Mouse (Mus musculus): ENCODE measurements around the gene Rhog.
A peak's percentile ranks its signal among the peaks of the same experiment; 100 is the strongest.

Gene Rhog

DNA sequence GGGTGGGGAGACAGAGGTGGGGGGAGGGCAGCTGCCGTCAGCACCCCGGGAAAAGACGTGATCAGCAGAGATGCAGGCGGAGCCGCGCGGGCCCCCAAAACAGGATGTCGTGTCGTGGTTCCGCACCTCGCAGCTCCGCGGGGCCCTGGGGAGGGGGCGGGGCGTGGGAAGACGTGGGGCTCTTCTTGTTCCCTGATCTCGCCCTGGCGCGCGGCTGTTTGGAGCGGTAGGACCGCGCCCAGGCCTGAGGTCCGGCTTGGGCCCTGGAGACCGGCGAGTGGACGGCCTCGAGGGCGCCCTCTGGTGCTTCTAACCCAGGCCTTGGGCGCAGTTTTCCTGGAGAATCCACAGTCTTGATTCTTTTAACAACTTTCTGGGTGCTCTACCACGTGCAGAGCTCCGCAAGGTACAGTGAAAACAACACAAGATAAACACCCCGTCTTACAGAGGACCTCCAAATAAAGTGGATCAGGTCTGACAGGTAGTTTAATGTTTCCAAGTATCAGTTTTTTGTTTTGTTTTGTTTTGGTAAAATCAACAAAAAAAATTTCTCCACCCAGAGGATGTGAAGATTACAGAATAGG lies 5.1 kb downstream of the Rhog start:
- DNase-seq (ENCODE audit: low read depth, low spot score) = peak; percentile 87

DNA sequence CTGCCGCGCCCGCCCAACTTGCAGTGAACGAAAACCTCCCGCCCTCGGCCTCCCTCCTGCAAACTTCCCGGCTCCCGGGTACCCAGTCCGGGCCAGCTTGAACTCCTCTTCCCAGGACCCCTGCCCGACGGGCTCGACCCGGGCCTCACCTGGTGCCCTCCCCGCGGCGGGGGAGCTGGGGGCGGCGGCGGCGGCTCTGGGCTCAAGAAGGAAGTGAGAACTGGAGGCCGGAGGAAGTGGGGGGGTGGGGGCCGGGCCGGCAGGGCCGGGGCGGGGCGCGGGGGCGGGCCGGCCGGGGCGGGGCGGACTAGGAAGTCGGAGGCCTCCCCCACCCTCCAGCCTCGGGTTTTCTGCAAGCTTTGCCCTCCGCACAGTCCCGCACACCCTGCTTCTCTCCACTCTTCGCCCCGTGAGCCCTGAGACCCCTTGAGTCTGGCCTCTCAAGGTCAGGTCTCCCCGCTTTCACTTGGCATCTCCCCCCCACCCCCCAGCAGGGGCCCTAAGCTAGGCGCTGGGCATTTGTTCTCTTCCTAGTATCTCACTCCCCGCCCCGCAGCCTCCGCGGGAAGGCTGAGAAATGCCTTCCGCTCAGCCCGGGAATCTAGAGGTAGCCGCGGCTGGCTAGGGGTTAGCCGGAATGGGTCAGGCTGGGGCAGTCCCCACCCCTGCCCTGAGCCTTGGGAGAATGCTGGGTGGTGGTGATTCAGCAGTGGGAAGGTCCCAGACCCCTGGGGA lies 5.8 kb downstream of the Rhog start:
- peak; percentile 62 for DNase-seq (ENCODE audit: low read depth, low spot score)

DNA sequence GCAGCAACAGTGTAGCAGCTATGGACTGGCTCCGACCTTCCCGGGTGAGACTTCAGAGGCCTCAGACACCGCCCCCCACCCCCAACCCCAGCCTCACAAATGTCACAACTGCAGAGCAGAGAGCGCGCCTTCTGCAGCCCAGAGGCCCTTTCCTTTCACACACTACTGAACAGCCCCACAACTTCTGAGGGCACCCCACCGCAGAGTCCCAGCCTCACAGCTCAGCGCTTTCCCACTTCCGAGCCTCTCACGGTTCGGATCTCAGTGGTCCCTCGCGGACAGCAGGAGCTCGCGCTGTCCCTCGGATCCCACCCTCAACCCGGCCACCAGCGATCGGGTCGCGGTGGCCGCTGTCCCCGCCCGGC lies 6.3 kb downstream of the Rhog start:
- no peak for DNase-seq (ENCODE audit: low read depth, low spot score)

DNA sequence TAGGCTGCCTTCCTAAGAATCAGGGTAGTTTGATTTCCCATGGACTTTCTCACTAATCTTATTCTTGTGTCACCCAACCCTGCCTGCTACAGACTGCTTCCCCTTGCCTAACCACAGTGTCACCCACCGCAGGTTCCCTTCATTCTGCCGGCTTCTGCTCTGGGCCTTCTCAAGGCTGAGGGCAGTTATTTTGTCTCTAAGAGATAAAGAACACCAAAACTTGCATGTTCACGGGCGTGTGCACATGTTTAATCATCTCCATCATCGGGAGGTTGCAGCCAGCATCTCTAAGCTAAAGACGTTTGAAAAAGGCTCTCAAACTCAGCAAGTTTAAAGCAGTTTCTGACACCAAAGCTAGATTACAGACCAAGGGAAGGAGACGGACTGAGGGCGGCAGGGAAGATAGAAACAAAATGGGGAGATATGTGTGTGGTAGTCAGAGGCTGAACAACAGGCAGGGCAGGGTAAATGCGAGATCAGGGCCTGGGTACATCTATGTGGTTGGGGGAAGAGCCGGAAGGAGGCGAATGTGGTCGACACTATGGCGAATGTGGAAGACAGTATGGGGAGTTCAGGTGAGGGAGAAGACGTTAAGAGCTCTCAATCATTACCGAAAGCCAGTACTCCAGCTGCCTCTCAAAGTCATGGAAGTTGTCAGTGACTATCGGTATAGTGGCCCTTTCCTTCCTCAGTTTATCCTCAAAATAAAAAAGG lies 7.0 kb downstream of the Rhog start:
- DNase-seq (ENCODE audit: low read depth, low spot score) = no peak

DNA sequence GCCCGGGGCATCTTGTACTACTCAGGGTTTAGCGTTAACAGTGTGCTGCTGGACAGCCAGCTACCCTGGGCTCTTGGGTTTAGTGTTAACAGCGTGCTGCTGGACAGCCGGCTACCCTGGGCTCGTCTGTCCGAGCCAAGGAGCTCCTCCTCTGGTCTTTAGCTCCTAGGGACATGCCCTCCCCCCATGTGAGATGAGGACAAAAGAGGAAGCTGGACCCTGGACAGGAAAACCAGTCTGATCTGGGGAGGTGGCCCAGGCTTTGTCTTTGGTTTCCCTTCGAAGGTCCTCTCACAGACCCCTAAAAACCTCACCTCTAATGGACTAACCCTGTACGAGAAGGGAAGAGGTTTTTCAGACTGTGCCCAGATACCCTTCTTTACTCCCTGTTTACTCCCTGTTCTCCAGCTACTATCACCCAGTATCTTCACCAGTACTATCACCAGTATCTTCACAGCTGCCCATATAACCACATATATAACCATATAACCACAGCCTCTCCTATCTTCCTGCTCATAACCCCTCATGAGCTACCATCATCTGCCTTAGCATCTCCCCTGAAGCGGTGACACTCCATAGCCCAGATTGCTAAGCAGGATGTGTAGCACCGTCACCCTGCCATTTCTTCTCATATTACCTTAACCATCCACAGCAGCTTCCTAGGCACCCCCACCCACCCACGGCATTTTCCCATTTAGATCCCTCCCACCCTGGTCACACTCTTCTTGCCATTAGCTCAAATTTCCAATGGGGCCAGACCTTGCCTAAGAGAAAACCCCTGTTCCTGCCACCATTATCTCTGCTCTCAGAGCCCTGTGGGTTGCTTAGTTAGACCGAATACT lies 8.7 kb downstream of the Rhog start:
- DNase-seq (ENCODE audit: low read depth, low spot score) = no peak

DNA sequence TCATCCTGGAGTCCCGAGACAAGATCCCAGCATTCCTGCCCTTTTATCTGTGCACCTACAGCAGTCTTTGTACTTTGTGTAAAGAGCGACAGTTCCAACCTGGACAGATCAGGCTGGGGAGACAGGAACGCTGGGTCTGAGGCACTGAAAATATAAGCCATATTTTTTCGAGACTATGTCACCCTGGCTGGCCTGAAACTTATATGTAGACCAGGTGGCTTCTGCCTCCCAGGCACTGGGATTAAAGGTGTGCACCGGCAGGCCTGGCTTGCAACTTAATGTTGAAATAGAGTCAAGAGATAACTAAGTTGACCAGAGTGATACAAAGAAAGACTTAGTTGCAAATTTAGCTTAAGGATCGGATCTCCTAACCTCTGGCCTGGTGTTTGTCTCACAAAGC lies 9.6 kb downstream of the Rhog start:
- DNase-seq (ENCODE audit: low read depth, low spot score) = no peak

DNA sequence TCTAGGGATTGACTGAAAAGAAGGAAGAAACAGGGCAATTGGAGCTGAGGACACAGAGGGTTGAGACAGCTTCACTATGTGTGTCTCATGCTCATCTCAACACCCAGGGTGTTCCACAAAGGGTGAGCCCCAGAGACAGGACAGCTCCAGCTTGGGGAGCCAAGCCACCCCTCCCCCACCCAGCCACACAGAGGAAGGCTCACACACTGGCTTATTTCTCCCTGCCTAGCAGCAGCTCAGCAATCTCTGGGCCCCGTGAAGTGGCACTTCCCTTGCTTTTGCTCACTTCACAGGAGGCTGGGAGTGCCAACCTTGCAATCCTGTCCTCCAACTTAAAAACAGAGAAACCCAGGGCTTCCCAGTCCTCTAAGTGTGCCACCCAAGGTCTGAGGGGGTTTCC lies 10.1 kb downstream of the Rhog start:
- DNase-seq (ENCODE audit: low read depth, low spot score) = no peak

DNA sequence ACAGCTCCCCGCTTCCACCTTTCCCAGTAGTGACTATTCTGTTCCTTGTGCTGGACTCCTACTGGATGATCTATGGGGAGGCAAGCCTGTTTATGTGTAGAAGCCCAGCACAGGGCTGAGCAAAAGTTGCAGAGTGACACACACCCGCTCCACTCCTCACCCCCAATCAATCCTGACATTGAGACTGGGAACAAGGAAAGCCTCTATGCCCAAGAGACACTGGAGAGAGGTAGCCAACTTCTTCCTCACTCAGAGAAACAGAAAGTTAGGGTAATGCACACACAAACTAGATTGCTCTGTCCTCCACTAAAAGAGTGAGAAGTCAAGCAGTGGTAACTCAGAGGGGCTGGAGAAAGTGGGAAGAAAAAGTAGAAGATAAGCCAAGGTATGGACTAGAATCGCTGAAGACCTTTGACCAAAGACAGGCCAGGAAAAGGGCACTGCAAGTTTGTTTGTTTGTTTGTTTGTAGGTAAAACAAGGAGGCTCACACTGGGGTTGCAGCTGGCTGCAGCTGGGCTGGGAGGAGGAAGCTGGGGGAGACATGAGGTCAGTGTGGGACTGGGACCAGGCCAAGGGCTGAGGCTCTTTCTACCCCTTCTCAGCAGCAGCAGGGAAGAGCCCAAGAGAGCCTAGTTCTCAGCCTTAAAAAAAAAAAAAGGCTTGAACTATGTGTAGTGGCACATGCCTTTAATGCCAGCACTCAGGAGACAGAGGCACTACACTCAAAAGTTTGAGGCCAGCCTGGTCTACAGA lies 10.9 kb downstream of the Rhog start:
- DNase-seq (ENCODE audit: low read depth, low spot score) = no peak

DNA sequence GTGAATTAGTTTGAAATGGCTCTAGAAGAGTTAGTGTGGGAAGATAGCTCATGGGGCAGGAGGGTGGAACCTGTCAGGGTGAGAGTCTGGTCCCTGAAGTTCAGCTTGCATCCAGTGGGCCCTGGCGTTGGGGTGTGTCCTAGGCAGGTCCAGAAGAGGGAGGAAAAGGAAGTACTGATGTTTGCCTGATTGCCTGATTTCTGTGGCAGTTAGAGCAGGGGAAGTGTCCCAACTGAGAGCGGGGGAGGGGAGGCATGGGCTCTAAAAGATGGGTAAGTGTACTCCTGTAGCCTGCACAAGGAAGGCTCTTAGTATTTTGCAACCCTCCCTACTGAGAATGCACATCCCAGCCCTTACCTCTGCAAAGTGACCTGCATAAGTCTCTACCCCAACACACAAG lies 12.0 kb downstream of the Rhog start:
- no peak for DNase-seq (ENCODE audit: low read depth, low spot score)

DNA sequence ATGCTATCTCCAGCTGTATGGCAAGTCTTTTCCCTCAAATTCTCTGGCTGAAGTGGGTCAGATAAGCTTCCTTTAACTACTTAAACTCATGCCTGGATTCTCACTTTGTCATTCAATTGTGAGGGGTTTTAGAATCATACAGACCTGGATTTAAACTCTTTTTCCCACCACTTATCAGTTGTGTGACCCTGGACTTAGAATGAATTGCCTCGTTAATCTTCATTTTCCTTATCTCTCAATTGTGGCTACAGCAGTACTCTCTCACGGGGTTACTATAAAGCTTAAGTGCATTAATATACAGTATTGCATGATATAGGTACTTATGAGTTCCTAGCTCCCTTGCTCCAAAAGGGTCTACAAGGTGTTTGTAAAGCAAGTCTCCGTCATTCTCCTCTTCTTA lies 12.9 kb downstream of the Rhog start:
- DNase-seq (ENCODE audit: low read depth, low spot score) = no peak

DNA sequence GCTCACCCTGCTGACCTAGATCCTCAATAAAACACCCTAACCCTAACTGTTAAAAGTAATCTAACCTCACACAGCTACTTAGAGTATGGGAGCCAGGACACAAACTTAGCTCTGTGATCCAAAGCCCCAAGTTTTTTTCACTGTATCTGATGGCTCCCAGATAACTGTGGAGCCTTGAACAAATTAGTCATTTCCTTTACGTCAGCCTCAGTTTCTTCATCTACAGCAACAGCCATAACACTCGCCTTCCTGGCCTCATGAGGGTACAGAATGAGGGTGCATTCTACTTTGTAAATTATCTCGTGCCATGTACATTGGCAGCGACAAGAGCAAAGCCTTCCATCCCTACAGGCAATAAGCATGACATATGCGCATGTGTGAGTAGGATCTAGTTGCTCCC lies 13.5 kb downstream of the Rhog start:
- no peak for DNase-seq (ENCODE audit: low read depth, low spot score)

DNA sequence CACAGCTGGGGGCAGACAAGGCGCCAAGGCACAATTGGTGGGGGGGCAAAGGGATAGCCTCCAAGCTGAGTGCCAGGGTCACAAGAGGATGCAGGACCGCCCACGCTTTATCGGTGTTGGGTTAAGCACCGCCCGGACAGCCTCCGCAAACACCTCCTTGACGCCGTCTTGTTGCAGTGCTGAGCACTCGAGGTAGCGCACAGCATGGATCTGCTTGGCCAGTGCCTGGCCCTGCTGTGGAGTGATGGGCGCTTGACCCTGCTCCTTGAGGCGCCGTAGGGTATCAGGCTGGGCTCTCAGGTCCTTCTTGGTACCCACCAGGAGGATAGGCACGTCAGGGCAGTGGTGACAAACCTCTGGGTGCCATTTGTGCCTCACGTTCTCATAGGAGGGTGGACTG lies 16.3 kb downstream of the Rhog start:
- DNase-seq (ENCODE audit: low read depth, low spot score) = no peak

DNA sequence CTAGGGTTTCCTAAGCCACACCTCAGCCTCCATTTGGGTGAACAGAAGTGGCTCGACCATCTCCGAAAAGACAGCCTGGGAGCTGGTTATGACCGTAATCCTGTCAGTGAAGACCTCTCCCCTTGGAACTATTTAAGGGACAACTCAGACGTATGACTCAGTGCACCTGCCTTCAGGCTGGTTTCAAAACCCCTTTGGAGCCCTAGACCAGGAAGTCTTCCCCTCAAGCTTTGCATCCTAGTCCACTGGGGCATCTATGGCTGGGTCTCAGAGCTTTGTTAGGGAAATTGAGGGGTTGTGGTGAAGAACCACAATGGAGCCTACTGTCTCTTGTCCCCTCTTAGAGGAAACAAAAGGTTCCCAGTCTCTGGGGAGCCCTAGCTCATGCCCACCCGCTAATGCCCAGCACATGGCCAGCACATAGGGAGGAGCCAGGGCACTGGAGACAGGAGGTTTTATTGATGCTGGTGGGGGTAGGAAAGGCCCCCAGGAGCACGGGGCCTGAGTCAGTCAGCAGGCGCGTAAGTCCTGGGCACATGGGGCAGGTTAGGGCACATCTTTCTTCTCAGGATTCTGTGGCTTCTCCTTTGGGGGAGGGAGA lies 17.1 kb downstream of the Rhog start:
- DNase-seq (ENCODE audit: low read depth, low spot score) = no peak

DNA sequence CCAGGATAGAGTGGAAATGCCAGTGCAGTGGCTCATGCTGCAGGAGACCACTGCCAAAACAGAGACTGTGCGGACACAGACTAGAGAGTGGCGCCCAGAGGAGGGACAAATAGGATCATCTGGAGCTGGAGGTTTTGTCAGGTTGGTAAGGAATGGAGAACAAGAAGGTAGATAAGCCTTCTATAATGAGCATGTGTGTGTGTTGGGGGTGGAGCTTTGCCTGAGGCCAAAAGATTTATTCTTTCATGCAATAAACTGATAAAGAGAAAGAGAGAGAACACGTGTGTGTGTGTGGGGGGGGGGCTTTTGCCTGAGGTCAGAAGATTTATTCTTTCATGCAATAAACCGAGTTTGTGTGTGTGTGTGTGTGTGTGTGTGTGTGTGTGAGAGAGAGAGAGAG lies 22.8 kb downstream of the Rhog start:
- no peak for DNase-seq (ENCODE audit: low read depth, low spot score)

DNA sequence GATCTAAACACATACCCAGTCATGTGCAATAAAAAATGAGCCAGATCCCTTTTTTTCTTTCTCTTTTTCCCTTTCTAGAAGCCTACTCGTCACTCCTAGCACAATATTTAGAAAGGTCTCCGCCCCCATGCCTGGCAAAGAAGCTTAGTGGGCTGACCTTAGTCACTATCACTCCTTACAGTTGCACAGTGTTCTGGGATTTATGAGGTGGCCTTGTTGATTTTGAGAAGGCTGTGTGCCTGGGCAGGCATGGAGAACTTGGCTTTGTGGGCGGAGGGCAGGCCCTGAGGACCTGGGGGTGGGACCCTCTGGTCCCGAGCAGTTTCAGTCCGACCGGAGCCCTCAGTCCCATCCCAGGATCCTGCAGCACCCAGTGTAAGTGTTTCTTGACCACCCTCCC lies 26.0 kb downstream of the Rhog start:
- no peak for DNase-seq (ENCODE audit: low read depth, low spot score)

DNA sequence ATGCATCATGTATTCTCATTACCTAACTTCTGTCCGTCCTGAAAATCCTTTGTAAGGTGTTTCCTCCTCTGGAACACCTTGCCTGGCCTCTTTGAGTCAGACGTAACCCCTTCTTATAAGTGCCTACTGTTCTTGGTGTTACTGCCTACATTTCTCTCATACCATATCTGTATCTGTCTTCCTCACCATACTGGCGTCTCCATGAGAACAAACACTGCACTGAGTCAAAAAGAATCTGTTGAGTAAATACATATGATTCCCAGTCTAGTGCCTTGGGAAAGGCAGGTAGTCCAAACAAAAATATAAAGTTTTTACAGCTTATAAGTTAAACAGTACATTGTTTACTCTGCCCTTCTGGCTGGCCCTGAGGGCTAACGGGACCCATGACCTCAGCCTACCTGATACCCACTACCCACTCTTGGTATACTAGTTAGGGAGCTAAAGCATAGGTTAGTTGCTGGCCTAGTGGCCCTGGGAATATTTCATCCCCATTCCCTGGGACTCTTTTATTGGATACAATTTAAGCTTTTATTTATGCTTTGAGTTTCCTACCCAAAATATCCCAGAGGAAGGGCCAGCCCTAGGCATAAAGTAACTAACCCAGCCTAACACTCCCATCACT lies 27.7 kb downstream of the Rhog start:
- no peak for DNase-seq (ENCODE audit: low read depth, low spot score)

DNA sequence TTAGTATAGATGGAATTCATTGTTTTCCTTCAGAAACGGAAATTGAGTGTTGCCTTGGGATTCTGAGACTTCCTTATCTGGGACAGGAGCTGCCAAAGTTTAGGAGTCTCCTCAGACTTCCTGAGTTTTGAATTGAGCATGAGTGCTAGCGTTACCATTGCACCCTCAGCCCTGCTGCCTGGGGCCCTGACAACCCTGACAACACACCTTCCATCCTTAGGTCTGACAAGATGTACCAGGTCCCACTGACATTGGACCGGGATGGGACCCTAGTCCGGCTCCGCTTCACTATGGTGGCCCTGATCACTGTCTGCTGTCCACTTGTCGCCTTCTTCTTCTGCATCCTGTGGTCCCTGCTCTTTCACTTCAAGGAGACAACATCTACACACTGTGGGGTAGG lies 29.8 kb downstream of the Rhog start:
- no peak for DNase-seq (ENCODE audit: low read depth, low spot score)

DNA sequence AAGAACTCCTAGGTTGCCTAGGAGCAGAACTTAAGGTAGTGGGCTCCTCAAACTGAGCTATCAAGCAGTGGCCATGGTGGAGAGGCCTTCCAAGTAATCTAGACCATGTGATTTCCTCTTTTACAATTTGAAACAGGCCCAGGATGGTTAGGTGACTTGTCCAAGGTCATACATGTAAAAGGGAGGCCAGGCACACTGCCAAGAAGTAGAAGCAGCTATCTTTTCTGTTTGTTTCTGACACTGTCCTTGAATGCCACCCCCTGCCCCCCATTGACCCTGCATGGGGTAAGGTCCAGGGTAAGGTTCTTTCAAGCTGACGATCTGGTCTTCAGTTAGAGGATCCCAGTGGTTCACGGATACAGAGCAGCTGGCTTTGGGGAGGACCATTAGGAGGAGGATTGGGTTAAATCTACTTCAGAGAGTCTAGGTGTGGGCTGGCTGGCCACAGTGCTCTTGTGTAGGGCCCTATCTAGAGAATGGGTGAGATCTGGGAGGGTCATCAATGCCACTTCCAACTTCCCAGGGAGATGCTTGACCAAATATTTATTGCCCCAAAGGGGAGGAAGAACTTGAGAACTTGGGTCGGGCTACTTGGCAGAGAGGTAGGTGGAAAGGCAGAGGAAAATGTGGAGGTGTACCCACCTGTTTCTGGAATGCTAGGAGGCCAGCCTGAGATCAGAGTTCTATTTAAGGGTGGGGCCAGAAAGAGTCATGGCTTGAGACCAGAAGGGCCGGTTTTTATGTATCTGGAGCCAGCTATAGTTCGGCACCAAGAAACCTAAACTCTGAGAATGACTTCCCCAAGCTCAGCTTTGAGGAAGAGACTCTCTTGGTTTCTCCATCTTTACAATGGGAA lies 31.7 kb downstream of the Rhog start:
- no peak for DNase-seq (ENCODE audit: low read depth, low spot score)

DNA sequence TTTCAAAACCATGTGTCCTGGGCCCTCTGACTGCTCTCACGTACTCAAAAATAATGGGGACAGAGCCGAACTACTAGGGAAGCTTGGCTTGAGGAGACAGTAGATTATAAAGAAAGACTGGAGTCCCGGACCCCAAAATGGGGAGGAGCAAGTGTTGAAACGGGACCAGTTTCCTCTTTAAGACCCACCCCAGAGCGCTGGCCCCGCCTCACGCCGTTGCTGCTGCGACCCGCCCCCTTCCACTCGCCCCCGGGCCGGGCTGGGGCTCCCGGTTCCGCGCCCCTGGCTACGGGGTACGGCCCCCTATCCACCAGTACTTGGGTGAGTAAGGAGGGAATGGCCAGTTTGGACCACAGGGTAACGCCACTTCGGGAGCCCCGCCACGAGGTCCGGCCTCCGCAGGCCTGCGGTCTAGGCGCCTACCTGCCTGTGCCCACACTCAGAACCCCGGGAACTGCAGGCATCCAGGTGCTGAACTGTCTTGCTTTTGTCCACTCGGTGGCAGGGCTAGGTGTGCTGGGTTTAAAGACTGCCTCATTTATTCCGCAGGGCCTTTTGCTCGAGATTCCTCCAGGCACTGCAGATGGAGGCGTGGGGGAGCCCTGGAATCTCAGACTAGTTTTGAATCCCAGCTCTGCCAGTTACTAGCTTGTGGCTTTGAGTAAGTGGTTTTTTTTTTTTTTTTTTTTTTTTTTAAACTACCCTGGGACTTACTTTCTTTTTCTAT lies 32.9 kb downstream of the Rhog start:
- DNase-seq (ENCODE audit: low read depth, low spot score) = no peak

All from skeletal muscle tissue, adult 2 months (tissue).